12 mouse cellular contexts compared by ENCODE assay signal in the genomic region with DNA sequence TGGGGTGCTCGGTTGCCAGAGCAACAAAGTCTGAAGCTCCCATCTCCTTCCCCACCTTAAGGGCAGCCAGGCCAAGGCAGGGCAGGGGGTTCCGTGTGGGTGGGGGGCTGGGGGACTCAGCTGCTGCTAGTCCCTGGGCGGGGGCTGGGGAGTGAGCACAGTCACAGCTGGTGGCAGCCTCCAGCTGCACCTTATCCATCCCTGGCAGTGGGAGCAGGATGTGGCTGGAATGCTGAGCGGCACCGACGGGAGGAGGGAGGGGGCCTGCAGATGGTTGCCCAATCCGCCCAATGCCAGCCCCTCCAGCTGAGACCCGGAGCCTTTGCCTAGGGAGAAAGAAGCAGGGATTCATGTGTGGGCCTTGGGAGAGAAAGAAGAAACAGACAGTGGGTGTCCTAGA. TPM values are rescaled to one million over a fixed set of nuclear protein-coding genes. Genes with fewer than 3 reads are reported as not detected.
DNase-seq lines count a peak whose midpoint lies in the region; ATAC-seq and TF ChIP-seq lines count a peak whose summit lies in the region.
"Had no signal": no experiment of that assay in that cellular context is flagged by ENCODE, and none has a peak within 500 bp of the region (broad histone marks: within the 10 kb centered on the region; RNA-seq: fewer than 3 reads in every experiment).

No protein-coding gene starts in this region.

- H3K4me1 ChIP-seq in limb, embryonic 10.5 days, result peaks cover 31% of the 10 kb centered on the region
- no peaks in the 10 kb centered on the region for H3K4me1 ChIP-seq in stomach, postnatal 0 days (replicated peaks; ENCODE audit: control insufficient read depth, insufficient read depth)

- ATAC-seq in stomach, postnatal 0 days (ENCODE audit: low FRiP score, low TSS enrichment), result 0 out of 2 replicates have a peak, but pooled peaks have one; percentile 21

- H3K4me2 ChIP-seq in stomach, postnatal 0 days (replicated peaks; ENCODE audit: low read depth), result no peak overlapping the region
- H3K4me2 ChIP-seq: stomach, embryonic 15.5 days had no signal

- no peak for TF ChIP-seq EP300 in stomach, postnatal 0 days (optimal IDR thresholded peaks at IDR 0.05)

- 0 out of 2 replicates have a peak overlapping the region, but pooled peaks have one; percentile 1 for H3K4me3 ChIP-seq in limb, embryonic 10.5 days
- H3K4me3 ChIP-seq in stomach, postnatal 0 days (ENCODE audit: low read depth, low read length), result no peak overlapping the region
- H3K4me3 ChIP-seq: stomach, embryonic 15.5 days had no signal

- no peak for TF ChIP-seq CTCF in stomach, postnatal 0 days (IDR thresholded peaks at IDR 0.05; ENCODE audit: low read depth)

- WGBS in limb, embryonic 10.5 days, result 50% methylated on average over 8 of the region's 8 CpGs
- WGBS in stomach, postnatal 0 days, result 64% methylated on average over 8 of the region's 8 CpGs

- H3K36me3 ChIP-seq in limb, embryonic 10.5 days, result no peaks in the 10 kb centered on the region
- H3K36me3 ChIP-seq in stomach, postnatal 0 days (ENCODE audit: control insufficient read depth, insufficient read depth, low read length), result no peaks in the 10 kb centered on the region
- H3K36me3 ChIP-seq: stomach, embryonic 15.5 days had no signal

- peaks cover 36% of the 10 kb centered on the region for H3K27me3 ChIP-seq in limb, embryonic 10.5 days (ENCODE audit: low read depth, poor library complexity, severe bottlenecking)
- H3K27me3 ChIP-seq in stomach, postnatal 0 days (ENCODE audit: control insufficient read depth, insufficient read depth, low read length), result no peaks in the 10 kb centered on the region

- no peaks in the 10 kb centered on the region for H3K9me3 ChIP-seq in limb, embryonic 10.5 days (replicated peaks)
- no peaks in the 10 kb centered on the region for H3K9me3 ChIP-seq in stomach, postnatal 0 days (ENCODE audit: control insufficient read depth, low read length)
- H3K9me3 ChIP-seq: stomach, embryonic 15.5 days had no signal

- H3K27ac ChIP-seq in limb, embryonic 10.5 days, result 0 out of 2 replicates have a peak overlapping the region, but pooled peaks have one; percentile 14
- no peak overlapping the region for H3K27ac ChIP-seq in stomach, postnatal 0 days (replicated peaks)
- H3K27ac ChIP-seq: stomach, embryonic 15.5 days had no signal

- peak; percentile 81 to 89 for DNase-seq in cerebellum, postnatal 10 days
- DNase-seq in cerebellum, adult 8-10 months, result no peak
- DNase-seq in right cerebral cortex, postnatal 10 days (ENCODE audit: low spot score in 2 of 2), result peak; percentile 78 to 80
- no peak for DNase-seq in right cerebral cortex, adult 2 months (ENCODE audit: low spot score in 2 of 2)
- no peak for DNase-seq in limb, embryonic 10.5 days (ENCODE audit: low spot score)
- no peak for DNase-seq in stomach, postnatal 0 days (ENCODE audit: low spot score)
- DNase-seq in thymus, postnatal 36 days, result no peak
- no peak for DNase-seq in gastrocnemius, postnatal 10 days
- DNase-seq: kidney, adult 11 months; lung, adult 18-20 months had no signal

- no peak overlapping the region for H3K9ac ChIP-seq in stomach, postnatal 0 days (ENCODE audit: low read length)
- H3K9ac ChIP-seq: stomach, embryonic 15.5 days had no signal

RNA-seq across cellular contexts. Expression of gene Asic1, which starts 6.9 kb away (rescaled TPM):
- polyA plus RNA-seq in limb, embryonic 10.5 days (2016; fragmentation: Nextera tagmentation; extraction: Ambion mirVana), result 1.1 TPM in 2 replicates
- 1.0 and 1.2 TPM in 2 replicates for polyA plus RNA-seq in stomach, postnatal 0 days (2015; fragmentation: Nextera tagmentation; extraction: Ambion mirVana)
- 1 to 10 TPM; 1.1 to 2.1 TPM for total RNA-seq in gastrocnemius, postnatal 10 days (2021)
- total RNA-seq: gastrocnemius, adult 8-10 months had no signal

RNA-seq across cellular contexts. Expression of gene Smarcd1, which starts 24.8 kb away (rescaled TPM):
- polyA plus RNA-seq in limb, embryonic 10.5 days (2016; fragmentation: Nextera tagmentation; extraction: Ambion mirVana), result 84.0 and 85.8 TPM in 2 replicates
- polyA plus RNA-seq in stomach, postnatal 0 days (2015; fragmentation: Nextera tagmentation; extraction: Ambion mirVana), result 10.9 and 11.6 TPM in 2 replicates
- total RNA-seq in gastrocnemius, postnatal 10 days (2021), result 10 to 100 TPM; 15.4 to 15.9 TPM

RNA-seq across cellular contexts. Expression of gene Racgap1, which starts 25.6 kb away (rescaled TPM):
- polyA plus RNA-seq in limb, embryonic 10.5 days (2016; fragmentation: Nextera tagmentation; extraction: Ambion mirVana), result 128 and 138 TPM in 2 replicates
- 29.8 and 35.9 TPM in 2 replicates for polyA plus RNA-seq in stomach, postnatal 0 days (2015; fragmentation: Nextera tagmentation; extraction: Ambion mirVana)
- 10 to 100 TPM; 18.3 to 23.9 TPM for total RNA-seq in gastrocnemius, postnatal 10 days (2021)

RNA-seq across cellular contexts. Expression of gene Gm17349, which starts 28.2 kb away (rescaled TPM):
- not detected in 2 replicates for polyA plus RNA-seq in limb, embryonic 10.5 days (2016; fragmentation: Nextera tagmentation; extraction: Ambion mirVana)
- polyA plus RNA-seq in stomach, postnatal 0 days (2015; fragmentation: Nextera tagmentation; extraction: Ambion mirVana), result 1.0 and 2.5 TPM in 2 replicates
- total RNA-seq in gastrocnemius, postnatal 10 days (2021), result 1 to 10 TPM in 1 of 2 experiments, not detected in 1; 2.4 TPM
- polyA plus RNA-seq: stomach, embryonic 15.5 days had no signal

RNA-seq across cellular contexts. Expression of gene Gpd1, which starts 40.2 kb away (rescaled TPM):
- 0.29 and 0.59 TPM in 2 replicates for polyA plus RNA-seq in limb, embryonic 10.5 days (2016; fragmentation: Nextera tagmentation; extraction: Ambion mirVana)
- polyA plus RNA-seq in stomach, postnatal 0 days (2015; fragmentation: Nextera tagmentation; extraction: Ambion mirVana), result 6.8 and 7.9 TPM in 2 replicates
- total RNA-seq in gastrocnemius, postnatal 10 days (2021), result 100 to 1,000 TPM; 358 to 467 TPM

Comparison
In these comparisons a context has a peak if more than half of its experiments do, and no peak if none do; other contexts are left out.
1. DNase-seq: peak in cerebellum, postnatal 10 days (2 of 2) and right cerebral cortex, postnatal 10 days (2 of 2); none in cerebellum, adult 8-10 months (single experiment), right cerebral cortex, adult 2 months (0 of 2), limb, embryonic 10.5 days (single experiment), stomach, postnatal 0 days (single experiment), thymus, postnatal 36 days (0 of 2) and gastrocnemius, postnatal 10 days (single experiment).